Mouse (Mus musculus): ENCODE measurements around the gene 1810024B03Rik. TPM values are rescaled to one million over a fixed set of nuclear protein-coding genes. Genes with fewer than 3 reads are reported as not detected.

The 1810024B03Rik gene
- polyA plus RNA-seq, 1 experiment from 2014 or later, result 2.2 TPM

DNA sequence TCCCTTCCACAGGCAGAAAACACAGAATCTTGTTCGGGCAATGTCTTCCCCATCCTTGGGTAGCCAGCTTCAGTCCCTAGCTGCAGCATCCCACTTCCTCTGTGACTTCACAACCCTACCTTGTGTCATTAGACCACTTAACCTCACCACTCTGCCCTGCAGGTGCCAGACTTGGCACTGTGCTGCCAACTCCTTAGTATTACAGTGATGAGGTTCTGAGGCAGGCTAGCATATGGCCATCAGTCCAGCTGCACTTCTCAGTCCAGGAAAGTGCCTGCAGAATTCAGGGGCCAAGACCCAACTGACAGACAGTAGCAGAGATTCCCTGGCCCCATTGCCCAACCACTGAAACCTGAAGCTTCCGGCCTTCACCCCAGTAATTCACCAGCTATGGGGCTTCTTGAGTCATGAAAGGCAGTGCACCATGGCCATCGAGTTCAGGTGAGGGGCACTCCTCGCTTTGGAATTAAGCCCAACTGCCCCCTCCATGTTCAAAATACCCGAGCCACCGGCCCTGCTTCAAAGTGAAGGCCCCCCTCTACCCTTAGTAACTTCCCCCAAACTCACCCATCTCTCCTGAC lies 65.4 kb downstream of the 1810024B03Rik start:
- Histone ChIP-seq H3K4me3 (ENCODE audit: low read depth, low read length) (peak overlapping the region; percentile 67), H3K27me3 (replicated peaks; ENCODE audit: control insufficient read depth, insufficient read depth, low read length) (no peaks in the 10 kb centered on the region), H3K4me1 (replicated peaks; ENCODE audit: control insufficient read depth, insufficient read depth, low read length) (peaks cover 12% of the 10 kb centered on the region), H3K27ac (ENCODE audit: low read depth) (no peak overlapping the region), H3K36me3 (ENCODE audit: control insufficient read depth, insufficient read depth, low read length) (peaks cover 15% of the 10 kb centered on the region), H3K9me3 (ENCODE audit: control insufficient read depth, low read length) (no peaks in the 10 kb centered on the region; the same call in 1 of the 2 replicates), H3K4me2 (ENCODE audit: low read length) (peak overlapping the region; percentile 61), H3K9ac (ENCODE audit: low read length) (peak overlapping the region; percentile 52)
- DNase-seq (ENCODE audit: low spot score) (no peak), ATAC-seq (replicated peaks; ENCODE audit: low FRiP score, low TSS enrichment, low read depth) (no peak)
- 11% methylated on average over 6 of the region's 6 CpGs for WGBS

DNA sequence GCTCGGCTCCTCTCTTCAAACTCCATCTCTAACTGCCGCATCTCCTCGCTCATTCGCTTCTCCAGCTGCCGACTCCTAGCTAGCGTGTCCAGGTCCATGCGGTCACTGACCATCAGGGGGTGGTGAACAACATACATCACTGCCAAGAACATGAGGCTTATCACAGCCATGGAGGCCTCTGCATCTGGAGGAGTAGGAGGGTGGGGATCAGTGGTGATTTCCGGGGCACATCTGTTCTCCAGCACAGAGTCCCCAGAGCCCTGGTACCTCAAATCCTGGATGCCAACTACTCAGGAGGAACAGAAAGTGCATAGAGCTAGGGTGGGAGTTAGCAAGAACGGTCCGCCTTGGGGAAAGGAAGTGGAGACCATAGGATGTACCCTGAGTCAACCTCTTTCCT lies 66.0 kb downstream of the 1810024B03Rik start:
- no peak overlapping the region for H3K27ac ChIP-seq (ENCODE audit: low read depth)
- H3K27me3 ChIP-seq (replicated peaks; ENCODE audit: control insufficient read depth, insufficient read depth, low read length), result no peaks in the 10 kb centered on the region
- H3K4me3 ChIP-seq (ENCODE audit: low read depth, low read length), result peak overlapping the region; percentile 67; the same call in 1 of the 2 replicates
- no peak overlapping the region for H3K9ac ChIP-seq (ENCODE audit: low read length)
- DNase-seq (ENCODE audit: low spot score) (no peak), ATAC-seq (replicated peaks; ENCODE audit: low FRiP score, low TSS enrichment, low read depth) (no peak)
- H3K9me3 ChIP-seq (ENCODE audit: control insufficient read depth, low read length), result no peaks in the 10 kb centered on the region; the same call in 1 of the 2 replicates
- WGBS, result 80% methylated on average over 10 of the region's 10 CpGs
- peaks cover 15% of the 10 kb centered on the region for H3K36me3 ChIP-seq (ENCODE audit: control insufficient read depth, insufficient read depth, low read length)
- peaks cover 12% of the 10 kb centered on the region for H3K4me1 ChIP-seq (replicated peaks; ENCODE audit: control insufficient read depth, insufficient read depth, low read length)
- H3K4me2 ChIP-seq (ENCODE audit: low read length), result peak overlapping the region; percentile 61

DNA sequence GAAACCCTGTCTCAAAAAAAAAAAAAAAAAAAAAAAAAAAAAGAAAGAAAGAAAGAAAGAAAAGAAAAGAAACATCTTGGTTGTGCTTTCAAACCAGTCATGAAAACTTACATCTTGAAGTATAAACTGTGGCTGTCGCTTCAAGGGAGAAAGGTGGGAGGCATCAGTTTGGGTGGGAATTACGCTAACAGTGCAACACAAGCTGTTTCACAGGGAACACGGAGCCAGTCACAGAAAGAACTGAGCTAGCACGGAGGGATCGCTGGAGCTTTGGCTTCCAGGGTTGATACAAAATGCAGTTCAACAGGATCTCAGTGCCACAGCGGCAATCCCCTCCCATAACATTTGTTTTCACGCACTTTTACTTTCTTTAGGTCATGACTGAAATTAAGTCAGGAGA lies 68.1 kb downstream of the 1810024B03Rik start:
- H3K4me2 ChIP-seq (ENCODE audit: low read length), result no peak overlapping the region

DNA sequence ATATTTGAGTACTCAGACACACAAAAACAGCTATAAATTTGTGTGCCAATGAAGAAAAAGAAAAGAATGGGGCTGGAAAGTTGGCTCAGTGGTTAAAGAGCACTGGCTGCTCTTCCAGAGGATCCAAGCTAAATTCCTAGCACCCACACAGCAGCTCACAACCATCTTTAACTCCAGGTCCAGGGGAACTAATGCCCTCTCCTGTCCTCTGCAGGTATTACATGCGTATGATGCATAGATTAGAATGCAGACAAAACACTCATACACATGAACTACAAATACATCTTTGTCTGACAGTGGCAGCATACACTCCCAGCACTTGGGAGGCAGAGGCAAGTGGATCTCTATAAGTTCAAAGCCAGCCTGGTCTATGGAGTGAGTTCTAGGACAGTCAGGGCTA lies 68.5 kb downstream of the 1810024B03Rik start:
- DNase-seq (ENCODE audit: low spot score) (no peak), ATAC-seq (replicated peaks; ENCODE audit: low FRiP score, low TSS enrichment, low read depth) (no peak)
- Histone ChIP-seq H3K4me3 (ENCODE audit: low read depth, low read length) (no peak overlapping the region), H3K27me3 (replicated peaks; ENCODE audit: control insufficient read depth, insufficient read depth, low read length) (no peaks in the 10 kb centered on the region), H3K27ac (ENCODE audit: low read depth) (no peak overlapping the region), H3K36me3 (ENCODE audit: control insufficient read depth, insufficient read depth, low read length) (peaks cover 15% of the 10 kb centered on the region), H3K4me2 (ENCODE audit: low read length) (no peak overlapping the region), H3K9me3 (ENCODE audit: control insufficient read depth, low read length) (no peaks in the 10 kb centered on the region; the same call in 1 of the 2 replicates), H3K4me1 (replicated peaks; ENCODE audit: control insufficient read depth, insufficient read depth, low read length) (peaks cover 12% of the 10 kb centered on the region), H3K9ac (ENCODE audit: low read length) (no peak overlapping the region)
- WGBS, result 97% methylated on average over 1 of the region's 1 CpGs

More for the DNA sequence above, 68.1 kb downstream of the 1810024B03Rik start:
- no peaks in the 10 kb centered on the region for H3K27me3 ChIP-seq (replicated peaks; ENCODE audit: control insufficient read depth, insufficient read depth, low read length)
- peaks cover 15% of the 10 kb centered on the region for H3K36me3 ChIP-seq (ENCODE audit: control insufficient read depth, insufficient read depth, low read length)
- WGBS, result 96% methylated on average over 7 of the region's 7 CpGs
- H3K9me3 ChIP-seq (ENCODE audit: control insufficient read depth, low read length), result no peaks in the 10 kb centered on the region; the same call in 1 of the 2 replicates
- no peak overlapping the region for H3K9ac ChIP-seq (ENCODE audit: low read length)
- no peak overlapping the region for H3K4me3 ChIP-seq (ENCODE audit: low read depth, low read length)
- H3K4me1 ChIP-seq (replicated peaks; ENCODE audit: control insufficient read depth, insufficient read depth, low read length), result peaks cover 12% of the 10 kb centered on the region
- DNase-seq (ENCODE audit: low spot score) (no peak), ATAC-seq (replicated peaks; ENCODE audit: low FRiP score, low TSS enrichment, low read depth) (no peak)
- H3K27ac ChIP-seq (ENCODE audit: low read depth), result no peak overlapping the region

DNA sequence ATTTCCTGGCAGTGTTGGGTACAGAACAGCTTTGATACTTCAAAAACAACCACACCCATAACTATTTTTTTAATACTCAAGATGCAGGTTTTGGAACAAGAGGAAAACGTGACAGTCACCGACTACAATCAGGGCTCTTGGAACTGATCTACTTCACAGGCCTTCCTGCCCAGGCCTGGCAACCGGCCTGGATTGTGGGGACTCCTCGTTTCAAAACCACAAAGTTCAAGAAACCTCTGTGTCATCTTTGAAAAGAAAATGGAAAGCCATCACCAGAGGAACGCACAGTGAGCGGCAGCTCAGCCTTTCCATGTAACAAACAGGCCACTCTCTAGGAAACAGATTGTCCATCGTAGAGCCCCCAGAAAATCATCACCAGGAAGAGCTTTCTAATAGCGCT lies 69.0 kb downstream of the 1810024B03Rik start:
- WGBS, result 96% methylated on average over 8 of the region's 8 CpGs

DNA sequence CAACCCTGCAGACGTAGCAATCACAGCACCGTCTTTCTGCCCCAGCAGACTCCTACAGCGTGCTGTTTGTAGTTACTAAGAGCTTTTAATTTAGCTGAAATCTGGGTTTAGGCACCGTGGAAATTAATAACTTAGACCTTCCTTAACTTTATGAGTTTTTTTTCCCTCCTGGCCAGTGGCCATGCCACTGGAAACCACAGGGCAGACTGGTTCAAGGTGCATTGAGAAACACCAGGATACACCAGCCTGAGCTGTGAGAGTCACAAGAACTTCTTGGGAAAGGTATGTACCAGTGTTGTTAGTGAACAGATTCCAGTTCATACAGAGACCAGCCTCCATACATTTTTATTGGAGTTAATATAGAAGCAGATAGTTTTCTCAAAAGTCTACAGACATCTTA lies 69.6 kb downstream of the 1810024B03Rik start:
- WGBS, result 84% methylated on average over 4 of the region's 4 CpGs
- Histone ChIP-seq H3K27me3 (replicated peaks; ENCODE audit: control insufficient read depth, insufficient read depth, low read length) (no peaks in the 10 kb centered on the region), H3K4me1 (replicated peaks; ENCODE audit: control insufficient read depth, insufficient read depth, low read length) (peaks cover 9% of the 10 kb centered on the region), H3K9me3 (ENCODE audit: control insufficient read depth, low read length) (no peaks in the 10 kb centered on the region; the same call in 1 of the 2 replicates), H3K9ac (ENCODE audit: low read length) (no peak overlapping the region), H3K4me3 (ENCODE audit: low read depth, low read length) (no peak overlapping the region), H3K4me2 (ENCODE audit: low read length) (no peak overlapping the region), H3K36me3 (ENCODE audit: control insufficient read depth, insufficient read depth, low read length) (peaks cover 15% of the 10 kb centered on the region), H3K27ac (ENCODE audit: low read depth) (no peak overlapping the region)
- DNase-seq (ENCODE audit: low spot score) (no peak), ATAC-seq (replicated peaks; ENCODE audit: low FRiP score, low TSS enrichment, low read depth) (no peak)

More for the DNA sequence above, 69.0 kb downstream of the 1810024B03Rik start:
- peaks cover 12% of the 10 kb centered on the region for H3K4me1 ChIP-seq (replicated peaks; ENCODE audit: control insufficient read depth, insufficient read depth, low read length)
- H3K9me3 ChIP-seq (ENCODE audit: control insufficient read depth, low read length), result no peaks in the 10 kb centered on the region; the same call in 1 of the 2 replicates
- H3K36me3 ChIP-seq (ENCODE audit: control insufficient read depth, insufficient read depth, low read length), result peaks cover 15% of the 10 kb centered on the region
- H3K4me3 ChIP-seq (ENCODE audit: low read depth, low read length), result no peak overlapping the region
- H3K27me3 ChIP-seq (replicated peaks; ENCODE audit: control insufficient read depth, insufficient read depth, low read length), result no peaks in the 10 kb centered on the region
- H3K9ac ChIP-seq (ENCODE audit: low read length), result no peak overlapping the region
- H3K27ac ChIP-seq (ENCODE audit: low read depth), result no peak overlapping the region
- no peak for DNase-seq (ENCODE audit: low spot score)
- no peak overlapping the region for H3K4me2 ChIP-seq (ENCODE audit: low read length)
- no peak for ATAC-seq (replicated peaks; ENCODE audit: low FRiP score, low TSS enrichment, low read depth)

DNA sequence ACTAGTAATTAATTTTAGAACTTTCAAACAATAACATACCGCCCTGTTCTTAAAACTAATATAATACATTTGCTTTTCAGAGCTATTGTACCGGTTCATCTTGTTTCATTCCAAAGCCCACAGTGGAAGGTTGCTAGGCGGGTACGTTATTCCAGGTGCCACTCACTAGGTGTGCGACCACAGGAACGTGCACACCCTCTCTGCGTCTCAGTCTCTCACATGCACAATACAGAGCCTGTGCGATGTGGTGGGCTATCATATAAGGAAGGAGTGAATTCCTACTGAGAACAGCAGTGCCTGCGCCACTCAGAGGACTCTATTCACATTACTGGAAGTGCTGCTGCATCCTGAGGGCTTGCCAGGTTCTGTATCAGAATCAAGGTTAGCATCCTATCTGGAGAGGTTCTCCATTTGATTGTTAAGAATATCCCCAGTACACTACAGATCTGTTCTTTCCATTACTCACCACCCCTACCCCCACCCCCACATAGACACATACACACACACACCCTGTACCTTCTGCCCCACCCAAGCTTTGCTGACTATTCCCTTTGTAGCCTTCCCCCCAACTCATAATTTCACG lies 70.2 kb downstream of the 1810024B03Rik start:
- 80% methylated on average over 10 of the region's 10 CpGs for WGBS
- H3K4me2 ChIP-seq (ENCODE audit: low read length), result no peak overlapping the region
- ATAC-seq (replicated peaks; ENCODE audit: low FRiP score, low TSS enrichment, low read depth), result no peak

DNA sequence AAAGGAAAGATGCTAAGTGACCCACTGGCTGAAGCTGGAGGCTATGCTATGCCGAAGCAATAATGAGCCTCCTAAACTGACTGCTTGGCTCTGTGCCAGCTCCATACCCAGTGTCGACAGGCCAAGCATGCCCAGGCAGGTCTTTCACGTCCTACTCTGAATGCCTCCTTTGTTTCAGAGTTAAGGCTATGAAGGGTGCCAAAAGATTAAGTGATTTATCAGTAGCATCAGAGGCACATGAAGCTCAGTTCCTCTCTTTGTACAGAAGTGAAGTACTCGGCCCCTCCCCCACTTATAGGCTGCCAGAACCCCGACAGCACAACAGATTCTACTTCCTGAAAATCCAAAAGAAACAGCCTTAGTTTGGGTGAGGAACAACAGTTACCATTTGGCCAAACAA lies 71.1 kb downstream of the 1810024B03Rik start:
- Histone ChIP-seq H3K9ac (ENCODE audit: low read length) (no peak overlapping the region), H3K27ac (ENCODE audit: low read depth) (peak overlapping the region; percentile 34; the same call in 1 of the 2 replicates), H3K4me2 (ENCODE audit: low read length) (no peak overlapping the region), H3K4me1 (replicated peaks; ENCODE audit: control insufficient read depth, insufficient read depth, low read length) (peaks cover 11% of the 10 kb centered on the region), H3K9me3 (ENCODE audit: control insufficient read depth, low read length) (no peaks in the 10 kb centered on the region; the same call in 1 of the 2 replicates), H3K36me3 (ENCODE audit: control insufficient read depth, insufficient read depth, low read length) (peaks cover 15% of the 10 kb centered on the region), H3K4me3 (ENCODE audit: low read depth, low read length) (no peak overlapping the region), H3K27me3 (replicated peaks; ENCODE audit: control insufficient read depth, insufficient read depth, low read length) (no peaks in the 10 kb centered on the region)
- WGBS, result 12% methylated on average over 5 of the region's 5 CpGs
- DNase-seq (ENCODE audit: low spot score) (peak; percentile 78), ATAC-seq (replicated peaks; ENCODE audit: low FRiP score, low TSS enrichment, low read depth) (peak; percentile 42; the same call in 1 of the 2 replicates)

More for the DNA sequence above, 70.2 kb downstream of the 1810024B03Rik start:
- Histone ChIP-seq H3K36me3 (ENCODE audit: control insufficient read depth, insufficient read depth, low read length) (peaks cover 15% of the 10 kb centered on the region), H3K27ac (ENCODE audit: low read depth) (no peak overlapping the region), H3K9me3 (ENCODE audit: control insufficient read depth, low read length) (no peaks in the 10 kb centered on the region; the same call in 1 of the 2 replicates), H3K4me1 (replicated peaks; ENCODE audit: control insufficient read depth, insufficient read depth, low read length) (peaks cover 9% of the 10 kb centered on the region), H3K4me3 (ENCODE audit: low read depth, low read length) (no peak overlapping the region), H3K9ac (ENCODE audit: low read length) (no peak overlapping the region), H3K27me3 (replicated peaks; ENCODE audit: control insufficient read depth, insufficient read depth, low read length) (no peaks in the 10 kb centered on the region)
- DNase-seq (ENCODE audit: low spot score), result no peak

All from intestine, embryonic 14.5 days (tissue).